In genomic region chr1:156938705-156939242, GRCm38 (mm10) we compare ENCODE assay signal across 8 mouse cellular contexts. TPM values are rescaled to one million over a fixed set of nuclear protein-coding genes. Genes with fewer than 3 reads are reported as not detected.
DNase-seq lines count a peak whose midpoint lies in the region; ATAC-seq and TF ChIP-seq lines count a peak whose summit lies in the region.

No protein-coding gene starts in this region.

- H3K4me3 ChIP-seq in hindbrain, embryonic 16.5 days (ENCODE audit: low read length): peak overlapping the region; percentile 96
- H3K4me3 ChIP-seq in left cerebral cortex, adult 2 months: peak overlapping the region; percentile 69
- H3K4me3 ChIP-seq in macrophage (ENCODE audit: inconsistent target): peak overlapping the region; percentile 37

- peak; percentile 88 for ATAC-seq in hindbrain, embryonic 16.5 days

- H3K4me1 ChIP-seq in hindbrain, embryonic 16.5 days (ENCODE audit: control insufficient read depth, insufficient read depth, low read depth, low read length): peaks cover 11% of the 10 kb centered on the region

- H3K9ac ChIP-seq in hindbrain, embryonic 16.5 days (ENCODE audit: low read depth, low read length): peak overlapping the region; percentile 93

- H3K27me3 ChIP-seq in hindbrain, embryonic 16.5 days (replicated peaks; ENCODE audit: control insufficient read depth, insufficient read depth, low read length): no peaks in the 10 kb centered on the region

- TF ChIP-seq CTCF in left cerebral cortex, adult 2 months (IDR thresholded peaks at IDR 0.05): no peak

- WGBS in hindbrain, embryonic 16.5 days: under 1% methylated on average over 51 of the region's 51 CpGs
- WGBS in macrophage (ENCODE audit: missing documents): 2% methylated on average over 51 of the region's 51 CpGs

- intact Hi-C loops in left cerebral cortex, adult 2 months (cut with DNase I): loop anchor here (2.0 to 5.0 kb wide), 3 partner anchors 18 to 139 kb away; no protein-coding TSS in a partner anchor

- H3K36me3 ChIP-seq in hindbrain, embryonic 16.5 days (ENCODE audit: control insufficient read depth, insufficient read depth, low read length): no peaks in the 10 kb centered on the region
- H3K36me3 ChIP-seq in macrophage (ENCODE audit: inconsistent target): no peaks in the 10 kb centered on the region

- DNase-seq in Muller cell, postnatal 12 days (ENCODE audit: inconsistent ontology term): peak; percentile 75
- DNase-seq in cerebellum, adult 8-10 months: peak; percentile 72
- DNase-seq in frontal cortex, postnatal 10 days (ENCODE audit: low spot score in 2 of 2): peak; percentile 72 to 76
- peak; percentile 81 to 84 for DNase-seq in left cerebral cortex, adult 2 months (ENCODE audit: extremely low spot score in 1 of 2, low spot score in 2 of 2)
- peak; percentile 78 to 82 for DNase-seq in right cerebral cortex, adult 2 months (ENCODE audit: low spot score in 2 of 2)
- peak; percentile 20 for DNase-seq in urinary bladder, postnatal 10 days (ENCODE audit: low spot score)

- peak overlapping the region; percentile 51 for H3K4me2 ChIP-seq in hindbrain, embryonic 16.5 days (ENCODE audit: low read length)

- H3K27ac ChIP-seq in hindbrain, embryonic 16.5 days (ENCODE audit: low read depth, low read length): peak overlapping the region; percentile 96
- peak overlapping the region; percentile 72 for H3K27ac ChIP-seq in left cerebral cortex, adult 2 months
- no peak overlapping the region for H3K27ac ChIP-seq in macrophage

- H3K9me3 ChIP-seq in hindbrain, embryonic 16.5 days (ENCODE audit: control insufficient read depth, low read length): no peaks in the 10 kb centered on the region

- H3K79me2 ChIP-seq in macrophage (ENCODE audit: inconsistent target): no peaks in the 10 kb centered on the region; the same call in 1 of the 2 replicates

RNA-seq across cellular contexts. Expression of gene Ralgps2, which starts 0.7 kb away (rescaled TPM):
- polyA plus RNA-seq in hindbrain, embryonic 16.5 days (2015; fragmentation: Nextera tagmentation; extraction: Ambion mirVana): 74.7 and 75.9 TPM in 2 replicates
- 10 to 100 TPM; 40.5 to 43.2 TPM for total RNA-seq in left cerebral cortex, adult 2 months (2021)
- total RNA-seq in macrophage (2018; cell fraction: chromatin; rRNA removed): 10 to 100 TPM in 21 of 26 experiments, 1 to 10 TPM in 5; 2.0 to 44.8 (median 20.4) TPM
- total RNA-seq in macrophage (2018; cell fraction: cytosol; rRNA removed): 10 to 100 TPM in 2 of 26 experiments, 1 to 10 TPM in 24; 4.1 to 14.0 (median 6.9) TPM
- 10 to 100 TPM in 18 of 26 experiments, 1 to 10 TPM in 8; 4.0 to 27.7 (median 16.0) TPM for total RNA-seq in macrophage (2018; cell fraction: nucleus; rRNA removed)
- 4.7 to 8.8 TPM (median 5.8 TPM) in 3 replicates for polyA plus RNA-seq in macrophage (2018)

Comparison
In these comparisons a context has a peak if more than half of its experiments do, and no peak if none do; other contexts are left out.
1. DNase-seq: peak in every context shown above with its lines; median percentile 82 in left cerebral cortex, adult 2 months; 80 in right cerebral cortex, adult 2 months; 75 in Muller cell, postnatal 12 days; 74 in frontal cortex, postnatal 10 days; 72 in cerebellum, adult 8-10 months; 20 in urinary bladder, postnatal 10 days.
2. H3K4me3 ChIP-seq: peak in every context shown above with its lines; median percentile 96 in hindbrain, embryonic 16.5 days; 69 in left cerebral cortex, adult 2 months; 37 in macrophage.